Mouse (Mus musculus): ENCODE measurements at regions not wholly inside any gene's neighbourhood (a gene's known extent, or its start where the extent isn't known, plus 50 kb on each side); places are given as distances from the start of the nearest gene placed in this dataset.

DNA sequence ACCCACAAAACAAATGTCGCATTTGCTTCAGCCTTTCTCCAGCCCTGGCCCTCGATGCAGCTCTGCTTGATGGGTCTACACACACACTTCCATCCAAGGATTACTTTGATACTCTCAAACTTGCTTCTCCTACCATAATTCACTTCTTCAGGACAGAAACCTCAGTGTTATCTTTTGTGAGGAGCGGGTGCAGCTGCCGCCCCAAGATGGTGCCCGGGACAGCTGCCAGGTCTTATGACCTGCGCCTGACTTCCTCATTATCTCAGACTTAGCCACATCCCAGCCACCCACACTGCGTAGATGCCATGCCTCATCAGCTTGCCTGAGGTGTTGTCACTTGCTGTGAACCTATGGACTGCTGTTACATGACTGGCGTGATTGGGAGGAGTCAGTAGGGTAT lies 762.5 kb downstream of the Rfpl4b start:
- TF ChIP-seq CTCF (IDR thresholded peaks at IDR 0.05; ENCODE audit: low read depth) (no peak), EP300 (IDR thresholded peaks at IDR 0.05; ENCODE audit: low read depth) (no peak)
